ENCODE assay signal across 21 mouse cellular contexts in the genomic region with DNA sequence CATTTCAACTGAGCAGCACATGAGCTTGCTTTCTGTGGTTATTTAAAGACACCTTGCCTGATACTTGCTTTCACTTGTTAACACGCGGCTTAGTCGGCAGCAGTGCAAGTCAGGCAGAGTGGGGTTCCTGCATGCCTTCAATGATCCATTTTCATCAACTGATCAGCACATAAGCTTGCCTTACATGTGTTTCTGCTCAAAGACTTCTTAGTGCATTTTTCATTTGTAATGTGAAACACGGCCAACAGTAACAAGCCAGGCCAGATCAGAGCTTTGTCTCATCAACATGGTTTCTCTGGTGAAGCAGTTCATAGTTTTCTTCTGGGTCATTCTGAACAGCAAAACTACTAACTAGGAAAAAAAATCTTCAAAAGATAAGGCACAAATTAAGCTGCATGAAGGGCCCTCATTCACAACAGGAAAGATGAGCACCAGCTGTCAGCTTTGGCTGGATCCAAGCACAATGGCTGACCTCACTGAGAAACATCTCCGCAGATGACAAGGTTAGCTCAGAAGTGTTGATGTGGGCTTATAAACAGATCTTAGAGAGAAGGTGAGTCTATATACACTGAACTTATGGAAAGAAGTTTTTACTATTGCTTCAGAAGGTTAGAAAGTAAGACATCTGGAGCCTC.
DNase-seq lines count a peak whose midpoint lies in the region; ATAC-seq and TF ChIP-seq lines count a peak whose summit lies in the region.
"Had no signal": no experiment of that assay in that cellular context is flagged by ENCODE, and none has a peak within 500 bp of the region (broad histone marks: within the 10 kb centered on the region; RNA-seq: fewer than 3 reads in every experiment).

No protein-coding gene starts in this region.

- no peaks in the 10 kb centered on the region for H3K36me3 ChIP-seq in kidney, adult 2 months (ENCODE audit: control insufficient read depth, insufficient read depth, low read length)
- no peaks in the 10 kb centered on the region for H3K36me3 ChIP-seq in embryonic facial prominence, embryonic 15.5 days
- H3K36me3 ChIP-seq in liver, postnatal 0 days (replicated peaks; ENCODE audit: insufficient read depth, low read length), result no peaks in the 10 kb centered on the region
- H3K36me3 ChIP-seq in hindbrain, embryonic 10.5 days, result no peaks in the 10 kb centered on the region
- H3K36me3 ChIP-seq: limb, embryonic 12.5 days had no signal

- H3K4me2 ChIP-seq in embryonic facial prominence, embryonic 15.5 days (replicated peaks), result no peak overlapping the region
- no peak overlapping the region for H3K4me2 ChIP-seq in liver, postnatal 0 days (ENCODE audit: low read depth, low read length)
- H3K4me2 ChIP-seq: limb, embryonic 12.5 days had no signal

- TF ChIP-seq POLR2A in kidney, adult 2 months (IDR thresholded peaks at IDR 0.05; ENCODE audit: low read depth, low read length), result no peak

- no peak overlapping the region for H3K9ac ChIP-seq in embryonic facial prominence, embryonic 15.5 days
- H3K9ac ChIP-seq in liver, postnatal 0 days (replicated peaks), result no peak overlapping the region
- H3K9ac ChIP-seq: limb, embryonic 12.5 days had no signal

- no peaks in the 10 kb centered on the region for H3K4me1 ChIP-seq in kidney, adult 2 months (ENCODE audit: control insufficient read depth, insufficient read depth, low read length)
- H3K4me1 ChIP-seq in embryonic facial prominence, embryonic 15.5 days, result no peaks in the 10 kb centered on the region
- H3K4me1 ChIP-seq in liver, postnatal 0 days (ENCODE audit: insufficient read depth), result no peaks in the 10 kb centered on the region
- no peaks in the 10 kb centered on the region for H3K4me1 ChIP-seq in hindbrain, embryonic 10.5 days (replicated peaks)
- H3K4me1 ChIP-seq: limb, embryonic 12.5 days had no signal

- WGBS in kidney, adult 2 months, result 77% methylated on average over 5 of the region's 5 CpGs
- WGBS in embryonic facial prominence, embryonic 15.5 days, result 64% methylated on average over 5 of the region's 5 CpGs
- 79% methylated on average over 5 of the region's 5 CpGs for WGBS in liver, postnatal 0 days (ENCODE audit: insufficient replicate concordance)
- WGBS in hindbrain, embryonic 10.5 days, result 94% methylated on average over 5 of the region's 5 CpGs

- no peak for TF ChIP-seq EP300 in liver, postnatal 0 days (IDR thresholded peaks at IDR 0.05; ENCODE audit: low read depth)

- TF ChIP-seq CTCF in kidney, adult 2 months (conservative IDR thresholded peaks at IDR 0.05; ENCODE audit: insufficient read depth, insufficient read length, low read depth, low read length), result no peak
- TF ChIP-seq CTCF in liver, postnatal 0 days (IDR thresholded peaks at IDR 0.05; ENCODE audit: low read depth), result no peak

- no peaks in the 10 kb centered on the region for H3K9me3 ChIP-seq in embryonic facial prominence, embryonic 15.5 days (replicated peaks)
- H3K9me3 ChIP-seq in liver, postnatal 0 days (ENCODE audit: low read length), result no peaks in the 10 kb centered on the region
- no peaks in the 10 kb centered on the region for H3K9me3 ChIP-seq in hindbrain, embryonic 10.5 days
- H3K9me3 ChIP-seq: limb, embryonic 12.5 days had no signal

- H3K27me3 ChIP-seq in kidney, adult 2 months (replicated peaks; ENCODE audit: control insufficient read depth, insufficient read depth, low read length), result no peaks in the 10 kb centered on the region
- H3K27me3 ChIP-seq in embryonic facial prominence, embryonic 15.5 days, result no peaks in the 10 kb centered on the region
- H3K27me3 ChIP-seq in liver, postnatal 0 days (ENCODE audit: insufficient read depth, low read length), result no peaks in the 10 kb centered on the region
- no peaks in the 10 kb centered on the region for H3K27me3 ChIP-seq in hindbrain, embryonic 10.5 days (ENCODE audit: insufficient read depth, poor library complexity, severe bottlenecking)
- H3K27me3 ChIP-seq: limb, embryonic 12.5 days had no signal

- no peak overlapping the region for H3K4me3 ChIP-seq in kidney, adult 2 months (ENCODE audit: insufficient read depth, low read depth, low read length)
- no peak overlapping the region for H3K4me3 ChIP-seq in embryonic facial prominence, embryonic 15.5 days (replicated peaks)
- H3K4me3 ChIP-seq in liver, postnatal 0 days (ENCODE audit: low read depth, low read length), result no peak overlapping the region
- H3K4me3 ChIP-seq in hindbrain, embryonic 10.5 days, result no peak overlapping the region
- H3K4me3 ChIP-seq: erythroblast, embryonic 14.5 days; layer of hippocampus, adult 2 months; left cerebral cortex, adult 2 months; limb, embryonic 12.5 days had no signal

- ATAC-seq in embryonic facial prominence, embryonic 15.5 days (ENCODE audit: insufficient number of reproducible peaks, low FRiP score, low TSS enrichment, low read depth), result no peak
- no peak for ATAC-seq in liver, postnatal 0 days
- ATAC-seq: activated CD4-positive, CD25-positive, alpha-beta regulatory T cell, adult 4 months; forebrain, embryonic 16.5 days had no signal

- intact Hi-C loops in heart, postnatal 14 days (cut with DNase I), result no loop called here

- no peak overlapping the region for H3K27ac ChIP-seq in kidney, adult 2 months (ENCODE audit: insufficient read depth, low read depth, low read length)
- 0 out of 2 replicates have a peak overlapping the region, but pooled peaks have one; percentile 6 for H3K27ac ChIP-seq in embryonic facial prominence, embryonic 15.5 days (replicated peaks)
- H3K27ac ChIP-seq in liver, postnatal 0 days (ENCODE audit: low read depth), result no peak overlapping the region
- no peak overlapping the region for H3K27ac ChIP-seq in hindbrain, embryonic 10.5 days
- H3K27ac ChIP-seq: layer of hippocampus, adult 2 months; left cerebral cortex, adult 2 months; limb, embryonic 12.5 days; macrophage had no signal

- DNase-seq in adrenal gland, postnatal 14 days, result peak; percentile 7
- no peak for DNase-seq in adrenal gland, postnatal 10 days
- peak; percentile 36 for DNase-seq in kidney, adult 2 months
- no peak for DNase-seq in kidney, adult 8-10 months
- peak; percentile 23 to 32 for DNase-seq in heart, postnatal 14 days
- DNase-seq in liver, postnatal 0 days, result no peak
- no peak for DNase-seq in hindbrain, embryonic 10.5 days (ENCODE audit: low spot score)
- DNase-seq: cerebellum, adult 18-20 months; lung, adult 18-20 months; midbrain, embryonic 14.5 days; right cerebral cortex, adult 18-20 months; spleen, adult 18-20 months; thymus, postnatal 36 days had no signal

Comparison
In these comparisons a context has a peak if more than half of its experiments do, and no peak if none do; other contexts are left out.
1. DNase-seq: peak in adrenal gland, postnatal 14 days (single experiment), kidney, adult 2 months (single experiment) and heart, postnatal 14 days (2 of 2); none in adrenal gland, postnatal 10 days (single experiment), kidney, adult 8-10 months (0 of 2), liver, postnatal 0 days (single experiment) and hindbrain, embryonic 10.5 days (single experiment).